Mouse (Mus musculus): ENCODE results near the gene Zc3h18.
A peak's percentile ranks its signal among the peaks of the same experiment; 100 is the strongest.

Gene Zc3h18

DNA sequence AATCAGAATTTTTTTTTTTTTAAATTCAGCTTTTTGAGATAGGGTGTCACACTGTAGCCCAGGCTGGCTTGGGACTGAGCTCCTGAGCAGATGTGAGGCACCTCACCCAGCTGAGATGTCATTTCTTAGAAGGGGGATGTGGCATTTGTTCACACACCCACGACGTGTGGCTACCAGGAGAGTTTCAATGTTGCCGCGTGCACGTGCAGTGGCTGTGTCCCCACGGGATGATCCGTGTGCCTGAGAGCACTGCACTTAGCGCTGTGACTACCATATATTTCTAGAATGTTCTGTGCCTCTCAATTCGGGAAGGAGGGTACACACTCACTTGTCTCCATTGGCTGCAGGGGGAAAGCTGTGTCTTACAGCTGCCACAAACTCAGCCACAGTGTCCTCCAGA is 59.7 kb downstream of the Zc3h18 start:
- DNase-seq (ENCODE audit: low spot score in 2 of 2): no peak

- no peak for DNase-seq (ENCODE audit: low spot score in 2 of 2)
These were observed 60.2 kb downstream of the Zc3h18 start for GRCm38 (mm10) chr8:122436586-122437125.

DNA sequence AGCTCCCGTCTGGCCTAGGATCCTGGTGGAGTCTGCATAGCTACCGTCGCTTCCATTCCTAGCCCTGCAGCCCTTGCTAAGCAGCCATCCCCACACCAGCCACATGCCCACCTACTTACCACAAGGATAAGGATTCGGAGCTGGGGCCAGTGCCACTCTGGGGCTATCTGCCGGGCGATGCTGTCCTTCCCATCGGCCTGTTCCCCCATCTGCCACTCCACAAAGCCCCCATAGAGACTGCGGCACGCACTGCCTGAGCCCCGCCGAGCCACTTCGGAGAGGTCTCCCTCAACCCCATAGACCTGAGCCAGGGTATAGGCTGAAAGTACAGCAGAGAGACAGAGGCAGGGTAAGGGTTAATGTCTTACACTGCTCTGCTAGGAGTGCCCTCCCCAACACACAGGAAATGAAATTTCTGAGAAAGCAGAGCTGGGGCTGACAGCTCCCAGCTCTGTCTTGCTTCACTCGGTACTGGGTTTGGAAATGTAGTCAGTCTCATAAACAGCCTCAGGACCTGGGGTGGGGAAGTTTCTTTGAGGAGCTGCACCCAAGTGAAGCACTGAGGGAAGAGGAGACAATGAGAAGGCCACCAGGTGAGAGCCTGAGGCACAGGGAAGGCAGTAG is 61.4 kb downstream of the Zc3h18 start:
- DNase-seq (ENCODE audit: low spot score in 2 of 2): no peak

GRCm38 (mm10) chr8:122439336-122439735 is 62.9 kb downstream of the Zc3h18 start:
- DNase-seq (ENCODE audit: low spot score in 2 of 2): no peak

GRCm38 (mm10) chr8:122441326-122441725 is 64.9 kb downstream of the Zc3h18 start:
- no peak for DNase-seq (ENCODE audit: low spot score in 2 of 2)

- DNase-seq (ENCODE audit: low spot score in 2 of 2): no peak
These were observed 65.9 kb downstream of the Zc3h18 start for GRCm38 (mm10) chr8:122442356-122442755.

DNA sequence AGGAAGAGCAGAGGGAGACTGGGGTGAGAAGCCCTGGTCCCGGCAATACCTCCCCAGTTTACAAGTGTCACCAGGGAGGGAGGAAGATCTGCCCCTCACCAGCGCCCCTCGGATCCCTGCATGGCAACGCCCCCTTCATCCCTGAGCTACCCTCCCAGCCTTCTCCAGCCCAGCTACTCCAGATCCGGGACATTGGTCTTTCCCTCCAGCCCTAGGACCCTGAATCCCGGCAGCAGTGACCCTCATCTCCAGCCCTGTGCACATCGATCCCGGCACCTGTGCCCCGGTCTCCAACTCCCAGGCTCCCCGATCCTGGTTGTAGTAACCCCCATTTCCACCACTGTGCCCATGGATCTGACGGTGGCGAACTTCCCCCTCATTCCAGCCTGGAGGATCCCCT is 66.4 kb downstream of the Zc3h18 start:
- no peak for DNase-seq (ENCODE audit: low spot score in 2 of 2)

DNA sequence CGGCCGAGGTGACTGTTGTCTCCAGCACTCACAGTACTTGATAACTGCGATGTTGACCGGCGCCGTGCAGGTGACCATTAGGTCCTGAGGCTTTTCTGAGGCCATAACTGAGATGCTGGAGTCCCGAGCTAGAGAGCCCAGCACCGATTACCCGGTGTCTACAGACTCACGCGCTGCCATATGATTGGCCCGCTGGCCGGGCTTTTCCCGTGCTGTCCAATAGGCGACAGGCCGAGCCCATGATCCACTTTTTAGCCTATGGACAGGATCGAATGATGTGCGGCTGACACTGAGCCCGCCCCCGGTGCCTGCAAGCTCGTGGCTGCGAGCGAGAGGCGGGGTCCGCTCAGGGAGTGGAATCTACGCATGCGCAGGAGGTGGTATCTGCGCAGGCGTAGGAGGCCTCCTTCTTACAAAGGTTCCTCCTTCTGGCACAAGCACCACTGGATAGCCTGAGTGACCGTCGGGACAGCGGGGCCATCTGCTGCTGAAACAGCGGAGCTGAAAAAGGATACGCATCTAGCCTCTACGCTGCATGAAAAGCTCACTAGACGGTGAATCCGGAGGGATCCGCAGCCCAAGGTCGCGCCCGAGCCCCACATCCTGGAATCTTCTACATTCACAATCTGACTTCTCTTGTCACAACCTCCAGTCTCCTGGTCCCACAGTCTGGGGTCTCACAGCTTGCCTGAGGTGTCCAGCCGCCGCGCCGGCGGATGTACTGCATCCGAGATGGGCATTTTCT is 67.0 kb downstream of the Zc3h18 start, which contains the start of gene Mvd:
Gene Mvd, minus strand, starts transcription at position 161 of the 745 bp plus-strand sequence.
- peak; percentile 91 to 99 for DNase-seq (ENCODE audit: low spot score in 2 of 2)

DNA sequence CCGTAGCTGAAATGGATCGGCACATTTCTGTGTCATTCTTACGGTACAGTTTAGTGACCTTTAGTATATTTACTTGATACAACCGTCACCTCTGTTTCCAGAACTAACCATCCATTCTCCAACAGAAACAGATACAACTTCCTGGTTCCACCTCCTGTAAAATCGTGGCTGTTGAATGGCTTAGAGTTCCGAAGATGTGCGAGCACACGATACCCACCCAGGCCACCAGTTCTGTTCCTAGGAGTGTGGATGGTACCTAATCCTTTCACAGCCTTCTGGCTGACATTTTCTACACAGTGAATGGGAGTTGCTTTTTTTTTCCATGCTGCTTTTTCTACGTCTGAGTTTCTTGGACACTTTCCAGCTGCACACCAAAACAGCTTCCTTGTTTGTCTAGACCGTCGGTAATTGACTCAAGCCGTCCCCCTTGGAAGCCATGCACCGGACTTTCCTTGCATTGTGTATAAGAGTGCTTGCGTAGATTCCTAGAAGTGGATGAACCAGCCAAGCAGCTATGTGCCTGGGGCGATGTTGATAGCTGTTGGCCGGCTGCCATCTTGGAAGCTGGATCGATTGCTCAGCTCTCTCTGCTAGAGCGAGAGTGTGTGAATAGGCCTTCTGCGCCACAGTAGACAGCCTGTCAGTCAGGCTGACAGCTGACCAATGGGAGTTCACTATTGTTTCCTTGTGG is 67.8 kb downstream of the Zc3h18 start:
- DNase-seq (ENCODE audit: low spot score in 2 of 2): peak; percentile 82 to 86

- no peak for DNase-seq (ENCODE audit: low spot score in 2 of 2)
These were observed 68.8 kb downstream of the Zc3h18 start for GRCm38 (mm10) chr8:122445203-122445602.

GRCm38 (mm10) chr8:122451161-122451703 is 74.8 kb downstream of the Zc3h18 start:
- DNase-seq (ENCODE audit: low spot score in 2 of 2): no peak

- no peak for DNase-seq (ENCODE audit: low spot score in 2 of 2)
These were observed 75.7 kb downstream of the Zc3h18 start for GRCm38 (mm10) chr8:122452154-122452553.

DNA sequence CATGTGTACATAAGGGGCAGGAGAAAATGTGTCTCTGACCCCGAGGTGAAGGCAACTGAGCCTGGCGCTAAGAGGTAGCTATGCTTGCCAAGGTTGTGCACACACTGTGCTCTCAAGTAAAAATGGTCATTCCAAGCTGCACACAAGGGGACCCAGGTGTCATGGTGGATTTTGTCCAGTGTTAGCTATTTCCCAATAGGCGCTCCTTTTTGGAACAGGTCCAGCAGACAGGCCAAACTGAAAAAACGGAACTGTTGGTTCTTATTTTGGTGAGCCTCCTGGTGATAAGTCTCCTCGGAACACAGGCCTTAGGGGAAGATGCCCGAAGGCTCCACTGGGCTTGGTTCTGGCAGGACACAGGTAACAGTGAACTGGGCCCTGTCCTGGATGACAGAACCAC is 78.0 kb downstream of the Zc3h18 start:
- DNase-seq (ENCODE audit: low spot score in 2 of 2): no peak

DNA sequence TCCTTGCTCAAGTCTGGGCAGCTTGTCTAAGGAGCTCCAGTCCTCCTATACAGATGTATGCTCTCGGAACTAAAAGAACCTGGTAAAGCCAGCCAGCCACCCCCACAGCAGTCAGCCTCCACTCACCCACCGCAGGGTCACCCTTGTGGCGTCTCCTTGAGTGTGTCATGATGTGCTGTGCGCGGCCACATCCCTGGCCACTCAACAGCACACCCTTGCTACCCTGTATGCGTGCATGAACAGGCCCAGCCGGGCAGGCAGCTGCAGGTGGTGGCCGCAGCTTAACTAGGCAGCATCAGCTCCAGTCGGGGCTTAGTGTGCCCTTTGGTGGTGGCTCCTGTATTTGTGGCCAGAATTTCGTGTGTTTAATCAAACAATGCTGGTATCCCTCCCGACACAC is 80.8 kb downstream of the Zc3h18 start:
- peak; percentile 41 to 59 for DNase-seq (ENCODE audit: low spot score in 2 of 2)

GRCm38 (mm10) chr8:122459218-122459900 is 83.0 kb downstream of the Zc3h18 start:
- DNase-seq (ENCODE audit: low spot score in 2 of 2): no peak

- DNase-seq (ENCODE audit: low spot score in 2 of 2): no peak
These were observed 83.6 kb downstream of the Zc3h18 start for GRCm38 (mm10) chr8:122459990-122460389.

- peak; percentile 65 to 76 for DNase-seq (ENCODE audit: low spot score in 2 of 2)
These were observed 84.4 kb downstream of the Zc3h18 start, which contains the start of gene Snai3 for GRCm38 (mm10) chr8:122460524-122461472. Gene Snai3 (minus strand): TSS chr8:122460733.

DNA sequence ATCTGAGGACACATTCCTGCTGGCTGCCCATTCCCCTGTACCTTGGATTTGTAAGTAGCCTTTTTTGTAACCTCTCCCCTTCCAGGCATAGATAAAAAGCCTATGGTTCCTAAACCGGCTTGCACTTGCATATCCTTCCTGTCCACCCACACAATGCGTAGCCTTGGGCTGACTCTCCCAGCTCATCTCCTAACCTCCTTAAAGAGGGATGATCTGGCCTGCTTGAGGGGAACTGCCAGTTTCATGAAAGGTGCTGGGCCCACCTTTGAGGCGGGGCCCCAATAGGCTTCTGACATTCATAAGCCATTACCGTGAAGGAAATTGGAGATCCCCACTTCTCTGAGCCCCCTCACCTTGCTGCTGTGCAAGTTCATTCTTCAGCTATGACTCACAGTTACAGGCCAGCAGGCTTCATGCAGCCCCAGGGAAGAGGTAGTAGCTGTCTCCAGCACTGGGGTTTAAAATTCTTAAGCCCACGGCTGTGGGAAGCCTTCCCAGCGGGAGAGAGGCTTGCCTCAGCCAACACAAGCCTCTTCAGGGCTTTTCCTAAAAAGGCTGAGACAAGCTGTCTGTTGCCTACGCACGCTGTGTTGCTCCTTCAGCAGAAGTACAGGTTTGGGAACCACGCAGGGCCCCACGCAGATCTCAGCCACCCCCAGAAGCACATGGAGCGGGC is 85.2 kb downstream of the Zc3h18 start:
- DNase-seq (ENCODE audit: low spot score in 2 of 2): no peak

- DNase-seq (ENCODE audit: low spot score in 2 of 2): no peak
These were observed 86.1 kb downstream of the Zc3h18 start for GRCm38 (mm10) chr8:122462510-122462909.
